Mouse (Mus musculus): ENCODE measurements around the gene Nsdhl. TPM values are rescaled to one million over a fixed set of nuclear protein-coding genes. Genes with fewer than 3 reads are reported as not detected.
A peak's percentile ranks its signal among the peaks of the same experiment; 100 is the strongest.

The Nsdhl gene
- polyA plus RNA-seq, 1 experiment from 2014 or later = 45.0 TPM

DNA sequence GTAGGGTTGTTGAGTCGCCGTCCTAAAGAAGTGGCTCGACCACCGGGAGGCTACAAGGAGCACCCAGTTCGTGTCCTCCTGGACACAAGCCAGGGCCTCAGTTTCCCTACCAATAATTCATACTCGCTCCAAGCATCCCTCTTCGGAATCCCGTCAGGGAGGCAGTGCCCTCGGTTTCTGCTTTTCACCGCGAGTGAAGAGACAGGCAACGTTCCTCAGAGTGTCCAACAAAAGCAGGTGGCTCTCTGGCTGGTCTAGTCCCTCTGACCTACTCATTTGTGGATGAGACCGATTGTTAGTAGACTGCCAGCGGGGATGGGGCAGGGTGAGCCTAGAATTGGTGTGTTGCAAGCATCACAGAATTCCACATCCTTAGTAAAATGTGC lies 69.2 kb downstream of the Nsdhl start:
- peak overlapping the region; percentile 29; the same call in 1 of the 2 replicates for H3K9ac ChIP-seq (ENCODE audit: low read length)
- H3K27me3 ChIP-seq (replicated peaks; ENCODE audit: control insufficient read depth, insufficient read depth, low read length) = no peaks in the 10 kb centered on the region
- H3K4me2 ChIP-seq (ENCODE audit: low read length) = peak overlapping the region; percentile 54
- WGBS = 42% methylated on average over 14 of the region's 14 CpGs
- no peaks in the 10 kb centered on the region for H3K36me3 ChIP-seq (ENCODE audit: control insufficient read depth, insufficient read depth, low read length)
- ATAC-seq (0 out of 2 replicates have a peak, but pooled peaks have one; percentile 4), DNase-seq (ENCODE audit: low spot score) (no peak)
- no peaks in the 10 kb centered on the region for H3K4me1 ChIP-seq (ENCODE audit: control insufficient read depth, insufficient read depth, low read length)
- H3K9me3 ChIP-seq (replicated peaks; ENCODE audit: control insufficient read depth, low read length) = no peaks in the 10 kb centered on the region
- peak overlapping the region; percentile 29 for H3K4me3 ChIP-seq (ENCODE audit: low read depth, low read length)
- H3K27ac ChIP-seq (ENCODE audit: low read depth, low read length) = no peak overlapping the region

DNA sequence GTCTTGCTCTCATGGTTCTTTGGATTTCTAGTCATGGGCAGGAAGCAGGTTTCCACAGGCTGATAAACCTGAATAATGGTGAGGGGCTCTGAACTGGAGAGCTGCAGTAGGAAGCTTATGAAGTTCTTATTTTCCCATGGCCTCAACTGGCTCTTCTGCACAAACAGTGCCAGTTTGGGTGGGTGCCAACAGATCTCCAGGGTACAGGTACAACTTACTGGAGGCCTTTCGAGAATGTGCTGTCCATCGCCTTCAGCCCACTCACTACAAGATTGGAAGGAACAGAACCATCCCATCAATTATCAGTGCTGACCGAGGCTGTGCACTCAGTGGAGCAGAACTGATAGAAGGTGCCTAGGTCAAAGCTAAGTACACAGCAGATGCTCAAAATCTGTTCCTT lies 70.1 kb downstream of the Nsdhl start:
- Histone ChIP-seq H3K4me1 (ENCODE audit: control insufficient read depth, insufficient read depth, low read length) (no peaks in the 10 kb centered on the region), H3K4me2 (ENCODE audit: low read length) (no peak overlapping the region), H3K36me3 (ENCODE audit: control insufficient read depth, insufficient read depth, low read length) (no peaks in the 10 kb centered on the region), H3K27me3 (replicated peaks; ENCODE audit: control insufficient read depth, insufficient read depth, low read length) (no peaks in the 10 kb centered on the region), H3K27ac (ENCODE audit: low read depth, low read length) (no peak overlapping the region), H3K4me3 (ENCODE audit: low read depth, low read length) (no peak overlapping the region), H3K9me3 (replicated peaks; ENCODE audit: control insufficient read depth, low read length) (no peaks in the 10 kb centered on the region), H3K9ac (ENCODE audit: low read length) (no peak overlapping the region)
- 89% methylated on average over 3 of the region's 3 CpGs for WGBS
- ATAC-seq (no peak), DNase-seq (ENCODE audit: low spot score) (no peak)

DNA sequence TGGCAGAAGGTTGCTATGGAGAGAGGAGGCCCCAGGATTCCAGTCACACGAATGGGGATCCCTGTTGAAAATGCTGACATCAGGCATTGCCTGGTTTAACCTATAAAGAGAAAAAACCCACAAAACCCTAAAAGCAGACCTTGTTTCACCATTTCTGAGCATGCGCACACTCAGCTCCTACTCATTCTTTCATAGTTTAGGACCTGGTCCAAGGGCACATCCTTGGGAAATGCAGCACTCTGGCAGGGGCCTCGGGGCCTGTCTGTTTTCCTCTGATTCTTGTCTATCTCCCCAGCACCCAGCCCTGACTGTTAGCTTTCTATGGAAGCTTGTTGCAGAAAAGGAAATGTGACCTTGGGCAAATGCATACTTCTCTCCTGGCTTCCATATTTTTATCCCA lies 72.2 kb downstream of the Nsdhl start:
- no peak overlapping the region for H3K4me2 ChIP-seq (ENCODE audit: low read length)
- no peaks in the 10 kb centered on the region for H3K9me3 ChIP-seq (replicated peaks; ENCODE audit: control insufficient read depth, low read length)
- 67% methylated on average over 3 of the region's 3 CpGs for WGBS
- no peak for DNase-seq (ENCODE audit: low spot score)
- H3K4me3 ChIP-seq (ENCODE audit: low read depth, low read length) = no peak overlapping the region
- H3K36me3 ChIP-seq (ENCODE audit: control insufficient read depth, insufficient read depth, low read length) = no peaks in the 10 kb centered on the region
- ATAC-seq = no peak
- no peaks in the 10 kb centered on the region for H3K4me1 ChIP-seq (ENCODE audit: control insufficient read depth, insufficient read depth, low read length)
- no peaks in the 10 kb centered on the region for H3K27me3 ChIP-seq (replicated peaks; ENCODE audit: control insufficient read depth, insufficient read depth, low read length)
- H3K27ac ChIP-seq (ENCODE audit: low read depth, low read length) = no peak overlapping the region
- H3K9ac ChIP-seq (ENCODE audit: low read length) = no peak overlapping the region

DNA sequence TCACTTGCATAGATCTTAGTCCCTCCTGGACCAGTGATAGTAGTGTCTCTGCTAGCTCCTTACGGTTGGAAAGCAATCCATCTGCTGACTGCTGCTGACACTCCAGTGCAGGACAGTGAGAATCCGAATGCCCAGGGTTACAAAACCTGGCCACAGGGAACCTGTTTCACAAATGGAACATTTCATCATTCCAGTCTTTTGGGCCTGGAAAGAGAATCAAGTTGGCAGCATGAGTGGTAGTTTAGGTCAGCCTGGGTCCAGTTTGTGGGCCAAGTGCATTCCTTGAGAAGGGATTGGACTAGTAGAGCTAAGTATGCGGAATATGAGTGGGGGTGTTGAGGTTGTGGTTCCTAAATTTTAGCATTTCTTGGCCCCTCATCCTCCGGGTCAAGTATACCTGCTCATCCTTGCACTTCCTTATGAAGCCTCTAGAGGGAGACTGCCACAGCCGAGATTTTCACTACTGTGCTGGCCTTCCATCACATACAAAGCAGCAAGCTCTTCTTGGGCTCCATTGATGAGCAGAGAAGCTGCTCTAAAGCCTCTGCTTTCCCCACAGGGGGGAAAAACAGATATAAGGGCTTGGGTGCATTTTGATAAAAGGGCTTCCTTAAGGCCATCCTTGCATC lies 74.0 kb downstream of the Nsdhl start:
- Histone ChIP-seq H3K4me1 (ENCODE audit: control insufficient read depth, insufficient read depth, low read length) (no peaks in the 10 kb centered on the region), H3K27ac (ENCODE audit: low read depth, low read length) (no peak overlapping the region), H3K9me3 (replicated peaks; ENCODE audit: control insufficient read depth, low read length) (no peaks in the 10 kb centered on the region), H3K9ac (ENCODE audit: low read length) (no peak overlapping the region), H3K27me3 (replicated peaks; ENCODE audit: control insufficient read depth, insufficient read depth, low read length) (no peaks in the 10 kb centered on the region), H3K4me2 (ENCODE audit: low read length) (no peak overlapping the region), H3K4me3 (ENCODE audit: low read depth, low read length) (no peak overlapping the region), H3K36me3 (ENCODE audit: control insufficient read depth, insufficient read depth, low read length) (no peaks in the 10 kb centered on the region)
- 64% methylated on average over 5 of the region's 5 CpGs for WGBS
- no peak for DNase-seq (ENCODE audit: low spot score)
- ATAC-seq = no peak

DNA sequence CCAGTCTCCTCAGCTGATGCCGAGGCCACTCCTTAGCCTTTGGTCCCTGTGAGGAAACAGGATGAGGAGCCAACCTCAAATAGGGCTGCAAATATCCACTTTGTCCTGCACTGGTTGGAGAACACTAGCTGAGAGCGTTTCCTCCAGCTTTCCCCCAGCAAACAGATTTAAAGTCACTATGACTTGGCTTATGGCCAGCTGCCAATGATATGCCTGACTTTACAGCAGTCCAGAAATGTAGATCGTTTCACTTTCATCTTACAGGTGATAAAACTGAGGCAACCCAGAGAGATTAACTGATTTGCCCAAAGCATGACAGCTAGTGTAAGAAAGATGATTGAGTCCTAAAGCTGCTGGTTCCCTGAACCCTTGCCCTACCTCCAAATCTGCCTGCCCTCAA lies 77.2 kb downstream of the Nsdhl start:
- 78% methylated on average over 3 of the region's 3 CpGs for WGBS
- DNase-seq (ENCODE audit: low spot score) = no peak

DNA sequence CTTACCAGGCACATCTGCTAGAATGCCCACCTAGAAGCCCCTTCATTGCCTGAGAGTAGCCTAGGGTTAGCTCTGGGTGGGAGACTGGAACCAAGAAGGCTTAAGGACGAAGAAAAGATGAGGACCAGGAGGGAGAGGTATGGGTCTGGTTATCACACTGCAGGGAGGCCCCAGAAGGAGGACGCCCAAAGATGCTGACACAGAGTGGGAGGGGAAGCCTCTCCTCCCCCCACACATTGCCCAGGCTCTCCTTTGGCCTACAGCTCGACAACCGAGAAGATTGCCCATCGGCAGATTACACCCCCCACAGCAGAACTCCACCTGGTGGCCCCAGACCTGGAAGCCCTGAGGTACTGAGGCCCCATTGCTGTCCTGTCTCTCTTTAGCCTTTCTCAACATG lies 84.8 kb downstream of the Nsdhl start:
- no peak overlapping the region for H3K27ac ChIP-seq (ENCODE audit: low read depth, low read length)

More for the DNA sequence above, 77.2 kb downstream of the Nsdhl start:
- no peak overlapping the region for H3K27ac ChIP-seq (ENCODE audit: low read depth, low read length)
- no peak overlapping the region for H3K4me3 ChIP-seq (ENCODE audit: low read depth, low read length)
- H3K9ac ChIP-seq (ENCODE audit: low read length) = no peak overlapping the region
- H3K27me3 ChIP-seq (replicated peaks; ENCODE audit: control insufficient read depth, insufficient read depth, low read length) = no peaks in the 10 kb centered on the region
- no peaks in the 10 kb centered on the region for H3K36me3 ChIP-seq (ENCODE audit: control insufficient read depth, insufficient read depth, low read length)
- H3K9me3 ChIP-seq (replicated peaks; ENCODE audit: control insufficient read depth, low read length) = no peaks in the 10 kb centered on the region
- no peak for ATAC-seq
- H3K4me2 ChIP-seq (ENCODE audit: low read length) = no peak overlapping the region
- H3K4me1 ChIP-seq (ENCODE audit: control insufficient read depth, insufficient read depth, low read length) = no peaks in the 10 kb centered on the region

DNA sequence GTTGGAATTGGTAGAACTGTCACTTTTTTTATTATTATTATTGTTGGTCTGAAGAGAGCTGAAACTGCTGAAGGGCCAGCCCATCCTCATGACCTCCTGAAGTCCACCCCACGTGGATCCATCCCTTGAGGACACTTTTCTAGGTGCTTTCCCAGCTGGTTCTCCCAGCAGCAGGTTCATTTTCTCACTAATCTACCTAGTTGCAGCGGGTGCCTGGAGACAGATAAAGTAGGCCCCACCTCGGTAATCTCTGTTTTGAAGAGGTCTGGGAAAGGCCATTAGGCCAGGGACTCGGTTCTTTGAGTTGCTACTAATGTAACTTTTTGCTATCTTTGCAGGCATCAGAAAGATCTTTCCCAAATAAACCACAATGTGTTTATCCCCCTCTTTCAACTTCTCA lies 87.3 kb downstream of the Nsdhl start:
- no peak overlapping the region for H3K27ac ChIP-seq (ENCODE audit: low read depth, low read length)
- no peaks in the 10 kb centered on the region for H3K27me3 ChIP-seq (replicated peaks; ENCODE audit: control insufficient read depth, insufficient read depth, low read length)
- no peak for DNase-seq (ENCODE audit: low spot score)
- no peaks in the 10 kb centered on the region for H3K36me3 ChIP-seq (ENCODE audit: control insufficient read depth, insufficient read depth, low read length)
- H3K9me3 ChIP-seq (replicated peaks; ENCODE audit: control insufficient read depth, low read length) = no peaks in the 10 kb centered on the region
- ATAC-seq = no peak
- no peak overlapping the region for H3K4me3 ChIP-seq (ENCODE audit: low read depth, low read length)
- no peak overlapping the region for H3K4me2 ChIP-seq (ENCODE audit: low read length)
- H3K4me1 ChIP-seq (ENCODE audit: control insufficient read depth, insufficient read depth, low read length) = no peaks in the 10 kb centered on the region
- no peak overlapping the region for H3K9ac ChIP-seq (ENCODE audit: low read length)
- 74% methylated on average over 4 of the region's 4 CpGs for WGBS

More for the DNA sequence above, 84.8 kb downstream of the Nsdhl start:
- WGBS = 77% methylated on average over 5 of the region's 5 CpGs
- H3K4me3 ChIP-seq (ENCODE audit: low read depth, low read length) = no peak overlapping the region
- H3K4me1 ChIP-seq (ENCODE audit: control insufficient read depth, insufficient read depth, low read length) = no peaks in the 10 kb centered on the region
- H3K4me2 ChIP-seq (ENCODE audit: low read length) = no peak overlapping the region
- no peak overlapping the region for H3K9ac ChIP-seq (ENCODE audit: low read length)
- DNase-seq (ENCODE audit: low spot score) (no peak), ATAC-seq (no peak)
- no peaks in the 10 kb centered on the region for H3K36me3 ChIP-seq (ENCODE audit: control insufficient read depth, insufficient read depth, low read length)
- H3K9me3 ChIP-seq (replicated peaks; ENCODE audit: control insufficient read depth, low read length) = no peaks in the 10 kb centered on the region
- no peaks in the 10 kb centered on the region for H3K27me3 ChIP-seq (replicated peaks; ENCODE audit: control insufficient read depth, insufficient read depth, low read length)

DNA sequence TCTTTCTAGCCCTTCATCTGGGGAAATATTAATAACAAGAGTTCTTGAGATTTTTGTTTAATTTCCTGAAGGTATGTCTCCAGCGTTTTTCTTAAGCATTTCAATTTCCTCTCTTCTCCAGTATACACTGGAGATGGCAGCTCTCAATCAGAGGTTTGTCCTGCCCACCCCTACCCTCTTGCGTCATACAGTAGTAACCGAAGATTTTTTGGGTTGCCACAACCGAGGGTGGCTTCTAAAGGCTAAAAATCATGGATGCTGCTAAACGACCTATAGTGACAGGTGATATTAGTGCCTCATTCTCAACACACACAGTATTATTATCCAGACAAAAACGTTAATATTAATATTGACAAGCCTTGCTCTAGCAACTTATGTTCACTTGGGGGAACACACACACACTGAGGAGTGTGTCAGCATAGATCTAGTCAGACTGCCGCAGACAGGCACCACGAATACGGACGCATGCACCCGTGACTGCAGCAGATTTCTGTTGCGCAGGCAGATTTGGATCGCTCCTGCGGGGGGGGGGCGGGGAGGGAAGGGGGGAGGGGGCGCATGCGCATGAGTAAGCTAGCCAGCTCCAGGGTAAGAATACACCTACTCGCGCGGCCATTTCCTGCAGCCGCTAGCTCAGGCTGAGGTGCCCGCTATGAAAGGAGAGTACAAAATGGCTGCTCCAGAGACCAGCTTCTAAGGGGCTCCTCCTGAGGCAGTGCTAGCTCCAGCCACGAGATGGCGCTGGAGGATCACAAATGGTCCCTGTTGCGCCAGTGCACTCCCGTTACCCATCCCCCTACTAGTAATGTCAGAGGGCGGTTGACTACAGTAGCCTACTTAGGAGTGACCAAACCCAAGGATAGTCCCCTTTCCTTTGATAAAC lies 89.5 kb downstream of the Nsdhl start:
- no peaks in the 10 kb centered on the region for H3K9me3 ChIP-seq (replicated peaks; ENCODE audit: control insufficient read depth, low read length)

More for the DNA sequence above, 89.5 kb downstream of the Nsdhl start:
- Histone ChIP-seq H3K4me3 (ENCODE audit: low read depth, low read length) (peak overlapping the region; percentile 28), H3K9ac (ENCODE audit: low read length) (peak overlapping the region; percentile 49), H3K4me2 (ENCODE audit: low read length) (peak overlapping the region; percentile 47), H3K36me3 (ENCODE audit: control insufficient read depth, insufficient read depth, low read length) (no peaks in the 10 kb centered on the region), H3K27me3 (replicated peaks; ENCODE audit: control insufficient read depth, insufficient read depth, low read length) (no peaks in the 10 kb centered on the region), H3K4me1 (ENCODE audit: control insufficient read depth, insufficient read depth, low read length) (no peaks in the 10 kb centered on the region), H3K27ac (ENCODE audit: low read depth, low read length) (peak overlapping the region; percentile 65)
- WGBS = 26% methylated on average over 23 of the region's 27 CpGs
- DNase-seq (ENCODE audit: low spot score) (peak; percentile 96), ATAC-seq (peak; percentile 100)

All from forebrain, embryonic 14.5 days (tissue).